Mouse (Mus musculus): ENCODE data around the gene H2afy. TPM values are rescaled to one million over a fixed set of nuclear protein-coding genes. Genes with fewer than 3 reads are reported as not detected.

Gene H2afy
- polyA plus RNA-seq (2017; shearing (Covaris generic)), result 323 TPM

GRCm38 (mm10) chr13:56136200-56136599 lies at the start of gene H2afy:
H2afy (minus strand) TSS chr13:56136361.

DNA sequence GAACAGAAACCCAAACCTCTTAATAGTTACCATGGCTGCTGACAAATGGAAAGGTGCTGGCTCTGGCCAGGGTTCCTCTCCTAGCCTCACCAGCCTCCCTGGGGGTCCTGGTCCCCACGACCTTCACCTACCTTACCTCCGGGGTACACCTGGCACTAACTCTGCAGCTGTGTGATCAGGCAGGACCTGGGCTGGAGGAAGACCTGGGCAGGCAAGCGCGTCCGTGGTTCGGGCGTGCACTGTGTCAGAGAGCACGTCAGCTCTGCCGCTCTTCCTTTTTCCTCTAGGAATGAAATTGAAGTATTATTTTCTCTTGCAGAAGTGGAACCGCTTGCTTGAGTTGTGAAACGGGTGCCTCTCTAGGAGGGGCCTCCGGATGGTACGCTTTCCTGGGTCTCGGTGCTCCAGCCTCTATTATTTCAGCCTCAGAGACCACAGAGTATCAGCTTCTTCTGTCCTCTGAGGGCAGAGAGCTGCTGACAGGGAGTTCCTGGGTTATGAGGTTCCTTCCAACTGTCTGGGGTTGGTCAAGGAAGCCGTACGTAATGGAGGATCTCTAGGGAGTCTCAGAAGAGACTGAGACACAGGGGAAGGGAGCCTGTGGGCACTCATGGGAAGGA lies 42.4 kb upstream of the H2afy start, which contains the start of gene Tifab:
Gene Tifab, minus strand, starts transcription at position 470 of the 620 bp plus-strand sequence.

Other genes with a start within 250 kb of the H2afy start
- not detected for gene Tifab, start 42.5 kb upstream of the H2afy start, polyA plus RNA-seq (2017; shearing (Covaris generic))
- gene Neurog1, start 115.8 kb upstream of the H2afy start, polyA plus RNA-seq (2017; shearing (Covaris generic)), result not detected
- not detected for gene Cxcl14, start 160.2 kb upstream of the H2afy start, polyA plus RNA-seq (2017; shearing (Covaris generic))